In the genomic region with DNA sequence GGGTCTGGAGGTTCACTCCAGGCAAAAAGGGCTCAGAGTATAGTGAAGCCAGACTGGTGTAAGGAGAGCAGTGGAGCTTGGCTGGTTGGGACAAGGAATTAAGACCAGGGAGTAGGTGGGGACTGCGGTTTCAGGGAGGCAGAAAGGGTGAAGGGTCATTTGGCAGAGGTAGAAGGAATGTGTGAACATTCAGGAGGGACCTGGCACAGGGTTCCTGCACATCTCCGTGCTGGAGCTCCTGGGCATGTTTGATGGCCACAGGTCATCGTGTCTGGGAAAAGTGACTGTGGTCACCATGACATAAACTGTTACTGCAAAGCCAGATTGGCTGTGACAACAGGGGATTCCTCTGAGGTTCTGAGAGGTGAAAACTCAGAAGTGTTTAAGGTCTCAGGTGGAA, we compare ENCODE assay signal across 30 mouse cellular contexts.
DNase-seq lines count a peak whose midpoint lies in the region; ATAC-seq lines count a peak whose summit lies in the region.
"Had no signal": no experiment of that assay in that cellular context is flagged by ENCODE, and none has a peak within 500 bp of the region (broad histone marks: within the 10 kb centered on the region; RNA-seq: fewer than 3 reads in every experiment).

No protein-coding gene starts in this region.

- H3K36me3 ChIP-seq in kidney, embryonic 16.5 days (ENCODE audit: insufficient read depth, low read length), result no peaks in the 10 kb centered on the region
- no peaks in the 10 kb centered on the region for H3K36me3 ChIP-seq in limb, embryonic 13.5 days
- H3K36me3 ChIP-seq: embryonic facial prominence, embryonic 12.5 days; hindbrain, embryonic 13.5 days; limb, embryonic 12.5 days; liver, embryonic 13.5 days; midbrain, embryonic 13.5 days had no signal

- no peak overlapping the region for H3K4me3 ChIP-seq in kidney, embryonic 16.5 days (ENCODE audit: low read length)
- H3K4me3 ChIP-seq in limb, embryonic 13.5 days, result no peak overlapping the region
- H3K4me3 ChIP-seq: embryonic facial prominence, embryonic 12.5 days; hindbrain, embryonic 13.5 days; limb, embryonic 12.5 days; liver, embryonic 13.5 days; megakaryocyte, embryonic 14.5 days; midbrain, embryonic 13.5 days had no signal

- H3K4me1 ChIP-seq in kidney, embryonic 16.5 days (ENCODE audit: insufficient read depth, low read length), result 0 out of 2 replicates have a peak, but pooled peaks cover 4% of the 10 kb centered on the region
- peaks cover 13% of the 10 kb centered on the region; the same call in 1 of the 2 replicates for H3K4me1 ChIP-seq in limb, embryonic 13.5 days

- no peak overlapping the region for H3K4me2 ChIP-seq in kidney, embryonic 16.5 days (replicated peaks; ENCODE audit: low read depth, low read length)
- no peak overlapping the region for H3K4me2 ChIP-seq in limb, embryonic 13.5 days (replicated peaks)
- H3K4me2 ChIP-seq: embryonic facial prominence, embryonic 12.5 days; heart, embryonic 11.5 days; hindbrain, embryonic 13.5 days; limb, embryonic 12.5 days; liver, embryonic 13.5 days; midbrain, embryonic 13.5 days had no signal

- H3K9me3 ChIP-seq in kidney, embryonic 16.5 days (ENCODE audit: low read length), result peaks cover 8% of the 10 kb centered on the region
- no peaks in the 10 kb centered on the region for H3K9me3 ChIP-seq in limb, embryonic 13.5 days
- H3K9me3 ChIP-seq: embryonic facial prominence, embryonic 12.5 days; hindbrain, embryonic 13.5 days; liver, embryonic 13.5 days; midbrain, embryonic 13.5 days had no signal

- ATAC-seq in kidney, embryonic 16.5 days (ENCODE audit: low FRiP score, low TSS enrichment), result no peak
- ATAC-seq in limb, embryonic 13.5 days (ENCODE audit: low FRiP score, low read depth), result no peak
- ATAC-seq: forebrain, embryonic 14.5 days; midbrain, embryonic 13.5 days had no signal

- no peaks in the 10 kb centered on the region for H3K27me3 ChIP-seq in kidney, embryonic 16.5 days (ENCODE audit: insufficient read depth, low read length)
- H3K27me3 ChIP-seq in limb, embryonic 13.5 days, result no peaks in the 10 kb centered on the region
- H3K27me3 ChIP-seq: embryonic facial prominence, embryonic 12.5 days; limb, embryonic 12.5 days; liver, embryonic 13.5 days; megakaryocyte, embryonic 14.5 days; Patski had no signal

- H3K9ac ChIP-seq in kidney, embryonic 16.5 days (replicated peaks; ENCODE audit: low read length), result no peak overlapping the region
- no peak overlapping the region for H3K9ac ChIP-seq in limb, embryonic 13.5 days
- H3K9ac ChIP-seq: embryonic facial prominence, embryonic 12.5 days; hindbrain, embryonic 13.5 days; limb, embryonic 12.5 days; liver, embryonic 13.5 days; midbrain, embryonic 13.5 days had no signal

- DNase-seq in kidney, adult 11 months, result peak; percentile 67
- DNase-seq in kidney, postnatal 4 days, result no peak
- DNase-seq in kidney, postnatal 25 days, result peak; percentile 44 to 73
- peak; percentile 60 to 65 for DNase-seq in kidney, postnatal 36 days
- DNase-seq in natural killer cell, adult 2 months (ENCODE audit: low spot score in 2 of 2), result no peak
- DNase-seq: adrenal gland, postnatal 10 days; cerebellum, adult 11-12 months; cerebellum, adult 9-11 months; embryo, embryonic 11 days; gastrocnemius, postnatal 25 days; heart, adult 18-20 months; heart, postnatal 36 days; liver, embryonic 13.5 days; lung, adult 18-20 months; lung, postnatal 4 days; right cerebral cortex, postnatal 4 days; thymus, adult 18-20 months; thymus, postnatal 25 days had no signal

- WGBS in kidney, embryonic 16.5 days, result 70% methylated on average over 3 of the region's 3 CpGs
- WGBS in limb, embryonic 13.5 days, result 89% methylated on average over 3 of the region's 3 CpGs

- no peak overlapping the region for H3K27ac ChIP-seq in kidney, embryonic 16.5 days (ENCODE audit: low read length)
- peak overlapping the region; percentile 33; the same call in 1 of the 2 replicates for H3K27ac ChIP-seq in limb, embryonic 13.5 days
- H3K27ac ChIP-seq: embryonic facial prominence, embryonic 12.5 days; hindbrain, embryonic 13.5 days; kidney, postnatal 0 days; limb, embryonic 12.5 days; liver, embryonic 13.5 days; midbrain, embryonic 13.5 days; stomach, postnatal 0 days had no signal

Comparison
In these comparisons a context has a peak if more than half of its experiments do, and no peak if none do; other contexts are left out.
1. DNase-seq: peak in kidney, adult 11 months (single experiment), kidney, postnatal 25 days (2 of 2) and kidney, postnatal 36 days (2 of 2); none in kidney, postnatal 4 days (0 of 2) and natural killer cell, adult 2 months (0 of 2).